Mouse (Mus musculus): ENCODE measurements around the gene 4933411K16Rik. TPM values are rescaled to one million over a fixed set of nuclear protein-coding genes. Genes with fewer than 3 reads are reported as not detected.

The 4933411K16Rik gene
- polyA plus RNA-seq, 1 experiment from 2014 or later = not detected

- WGBS = 84% methylated on average over 8 of the region's 8 CpGs
- 0 out of 2 replicates have a peak, but pooled peaks cover 6% of the 10 kb centered on the region for H3K4me1 ChIP-seq
- H3K4me3 ChIP-seq = no peak overlapping the region
- H3K4me2 ChIP-seq (replicated peaks) = no peak overlapping the region
- H3K9ac ChIP-seq = no peak overlapping the region
- no peak for ATAC-seq (ENCODE audit: low FRiP score, low read depth)
- no peaks in the 10 kb centered on the region for H3K36me3 ChIP-seq
- H3K9me3 ChIP-seq = no peaks in the 10 kb centered on the region
- H3K27ac ChIP-seq = 0 out of 2 replicates have a peak overlapping the region, but pooled peaks have one; percentile 26
- H3K27me3 ChIP-seq (replicated peaks) = no peaks in the 10 kb centered on the region
These were observed 34.4 kb upstream of the 4933411K16Rik start for GRCm38 (mm10) chr19:42017399-42018247.

- H3K4me3 ChIP-seq = no peak overlapping the region
- H3K9me3 ChIP-seq = no peaks in the 10 kb centered on the region
- WGBS = 48% methylated on average over 4 of the region's 4 CpGs
- no peaks in the 10 kb centered on the region for H3K27me3 ChIP-seq (replicated peaks)
- no peak overlapping the region for H3K9ac ChIP-seq
- H3K4me2 ChIP-seq (replicated peaks) = no peak overlapping the region
- no peaks in the 10 kb centered on the region for H3K36me3 ChIP-seq
- no peak overlapping the region for H3K27ac ChIP-seq
- no peak for ATAC-seq (ENCODE audit: low FRiP score, low read depth)
- 0 out of 2 replicates have a peak, but pooled peaks cover 6% of the 10 kb centered on the region for H3K4me1 ChIP-seq
These were observed 33.0 kb upstream of the 4933411K16Rik start for GRCm38 (mm10) chr19:42019011-42019522.

- Histone ChIP-seq H3K4me2 (replicated peaks) (no peak overlapping the region), H3K9ac (no peak overlapping the region), H3K27me3 (replicated peaks) (no peaks in the 10 kb centered on the region), H3K4me1 (0 out of 2 replicates have a peak, but pooled peaks cover 5% of the 10 kb centered on the region), H3K36me3 (no peaks in the 10 kb centered on the region), H3K9me3 (no peaks in the 10 kb centered on the region), H3K4me3 (no peak overlapping the region), H3K27ac (no peak overlapping the region)
- no peak for ATAC-seq (ENCODE audit: low FRiP score, low read depth)
- WGBS = 64% methylated on average over 10 of the region's 10 CpGs
These were observed 30.1 kb upstream of the 4933411K16Rik start for GRCm38 (mm10) chr19:42021681-42022541.

- no peak overlapping the region for H3K4me2 ChIP-seq (replicated peaks)
- no peak overlapping the region for H3K27ac ChIP-seq
- WGBS = 81% methylated on average over 2 of the region's 2 CpGs
- no peak for ATAC-seq (ENCODE audit: low FRiP score, low read depth)
- no peak overlapping the region for H3K9ac ChIP-seq
- H3K4me3 ChIP-seq = no peak overlapping the region
- no peaks in the 10 kb centered on the region for H3K36me3 ChIP-seq
- H3K27me3 ChIP-seq (replicated peaks) = no peaks in the 10 kb centered on the region
- no peaks in the 10 kb centered on the region for H3K9me3 ChIP-seq
- no peaks in the 10 kb centered on the region for H3K4me1 ChIP-seq
These were observed 29.6 kb upstream of the 4933411K16Rik start for GRCm38 (mm10) chr19:42022542-42022848.

- ATAC-seq (ENCODE audit: low FRiP score, low read depth) = no peak
- Histone ChIP-seq H3K9me3 (no peaks in the 10 kb centered on the region), H3K36me3 (no peaks in the 10 kb centered on the region), H3K27me3 (replicated peaks) (no peaks in the 10 kb centered on the region), H3K27ac (no peak overlapping the region), H3K4me1 (no peaks in the 10 kb centered on the region), H3K4me2 (replicated peaks) (no peak overlapping the region), H3K4me3 (no peak overlapping the region), H3K9ac (no peak overlapping the region)
- 8% methylated on average over 5 of the region's 5 CpGs for WGBS
These were observed 25.9 kb upstream of the 4933411K16Rik start for GRCm38 (mm10) chr19:42026158-42026557.

GRCm38 (mm10) chr19:42031112-42031511, 20.9 kb upstream of the 4933411K16Rik start:
- Histone ChIP-seq H3K4me1 (0 out of 2 replicates have a peak, but pooled peaks cover 16% of the 10 kb centered on the region), H3K4me2 (replicated peaks) (no peak overlapping the region), H3K9me3 (no peaks in the 10 kb centered on the region), H3K27ac (no peak overlapping the region), H3K36me3 (peaks cover 7% of the 10 kb centered on the region; the same call in 1 of the 2 replicates), H3K27me3 (replicated peaks) (no peaks in the 10 kb centered on the region), H3K4me3 (no peak overlapping the region), H3K9ac (no peak overlapping the region)
- no peak for ATAC-seq (ENCODE audit: low FRiP score, low read depth)
- 86% methylated on average over 5 of the region's 5 CpGs for WGBS

- ATAC-seq (ENCODE audit: low FRiP score, low read depth) = no peak
- Histone ChIP-seq H3K4me1 (0 out of 2 replicates have a peak, but pooled peaks cover 16% of the 10 kb centered on the region), H3K27ac (no peak overlapping the region), H3K9ac (no peak overlapping the region), H3K4me3 (no peak overlapping the region), H3K4me2 (replicated peaks) (no peak overlapping the region), H3K27me3 (replicated peaks) (no peaks in the 10 kb centered on the region), H3K9me3 (no peaks in the 10 kb centered on the region), H3K36me3 (peaks cover 7% of the 10 kb centered on the region; the same call in 1 of the 2 replicates)
- WGBS = 86% methylated on average over 14 of the region's 14 CpGs
These were observed 18.4 kb upstream of the 4933411K16Rik start for GRCm38 (mm10) chr19:42033611-42034010.

GRCm38 (mm10) chr19:42034146-42034775, 17.8 kb upstream of the 4933411K16Rik start:
- Histone ChIP-seq H3K9me3 (no peaks in the 10 kb centered on the region), H3K36me3 (peaks cover 7% of the 10 kb centered on the region; the same call in 1 of the 2 replicates), H3K4me2 (replicated peaks) (no peak overlapping the region), H3K27me3 (replicated peaks) (no peaks in the 10 kb centered on the region), H3K4me3 (no peak overlapping the region), H3K27ac (no peak overlapping the region), H3K9ac (no peak overlapping the region), H3K4me1 (0 out of 2 replicates have a peak, but pooled peaks cover 16% of the 10 kb centered on the region)
- ATAC-seq (ENCODE audit: low FRiP score, low read depth) = no peak
- 84% methylated on average over 9 of the region's 9 CpGs for WGBS

- H3K27ac ChIP-seq = no peak overlapping the region
- no peaks in the 10 kb centered on the region; the same call in 1 of the 2 replicates for H3K27me3 ChIP-seq (replicated peaks)
- no peaks in the 10 kb centered on the region for H3K9me3 ChIP-seq
- no peak for ATAC-seq (ENCODE audit: low FRiP score, low read depth)
- WGBS = 54% methylated on average over 11 of the region's 11 CpGs
- H3K4me1 ChIP-seq = 0 out of 2 replicates have a peak, but pooled peaks cover 16% of the 10 kb centered on the region
- H3K36me3 ChIP-seq = peaks cover 7% of the 10 kb centered on the region; the same call in 1 of the 2 replicates
- no peak overlapping the region for H3K4me3 ChIP-seq
- H3K4me2 ChIP-seq (replicated peaks) = no peak overlapping the region
- H3K9ac ChIP-seq = no peak overlapping the region
These were observed 17.1 kb upstream of the 4933411K16Rik start for GRCm38 (mm10) chr19:42034881-42035455.

- Histone ChIP-seq H3K27me3 (replicated peaks) (peaks cover 5% of the 10 kb centered on the region), H3K4me2 (replicated peaks) (no peak within 1 kb of the TSS), H3K4me3 (no peak within 1 kb of the TSS), H3K4me1 (0 out of 2 replicates have a peak, but pooled peaks cover 16% of the 10 kb centered on the region), H3K9me3 (no peaks in the 10 kb centered on the region), H3K9ac (no peak within 1 kb of the TSS), H3K27ac (no peak within 1 kb of the TSS), H3K36me3 (peaks cover 7% of the 10 kb centered on the region; the same call in 1 of the 2 replicates)
- 67% methylated on average over 19 of the region's 19 CpGs for WGBS
- peak; percentile 79; the same call in 1 of the 2 replicates for ATAC-seq (ENCODE audit: low FRiP score, low read depth)
These were observed 16.4 kb upstream of the 4933411K16Rik start, which contains the start of gene Ankrd2 for GRCm38 (mm10) chr19:42035456-42036248. Ankrd2 (plus strand) TSS chr19:42036000.
